Mouse (Mus musculus) embryo, embryonic 10 days (tissue): ENCODE results near the gene Asic2.

Source experiments
- DNase-seq: peaks from one replicate; pipeline ENCODE4 v3.0.0-alpha.2; 2015; ENCODE audit warnings: low spot score

Gene Asic2

GRCm38 (mm10) chr11:80843435-80843834 lies 1124.8 kb downstream of the Asic2 start:
- DNase-seq: no peak

- DNase-seq: no peak
Observed at GRCm38 (mm10) chr11:80838724-80839123, 1129.5 kb downstream of the Asic2 start.

GRCm38 (mm10) chr11:80835841-80836240 lies 1132.4 kb downstream of the Asic2 start:
- no peak for DNase-seq

- no peak for DNase-seq
Observed at GRCm38 (mm10) chr11:80835395-80835794, 1132.9 kb downstream of the Asic2 start.
